Mouse (Mus musculus) hindbrain, embryonic 13.5 days (tissue): Measurements from ENCODE around the gene Hhat. TPM values are rescaled to one million over a fixed set of nuclear protein-coding genes. Genes with fewer than 3 reads are reported as not detected.

Experiments
- ATAC-seq: fragments of 200-750 bp; cut with Nextera tagmentation; 2 replicates; pipeline ENCODE4 v1.8.0; 2017; ENCODE audit warnings: moderate TSS enrichment; ENCODE audit not compliant: low FRiP score
- H3K27ac ChIP-seq: fragments of 300-500 bp; sonication (generic); 2 replicates; pipeline ENCODE4 v1.5.1; 2015; ENCODE audit warnings: inconsistent platforms, mild to moderate bottlenecking, moderate library complexity
- H3K27me3 ChIP-seq: fragments of 300-500 bp; sonication (generic); 2 replicates; pipeline ENCODE4 v1.6.1; 2015; ENCODE audit warnings: mild to moderate bottlenecking, inconsistent platforms
- H3K36me3 ChIP-seq: fragments of 300-500 bp; sonication (generic); 2 replicates; pipeline ENCODE4 v1.6.1; 2015; ENCODE audit warnings: mild to moderate bottlenecking, inconsistent platforms
- H3K4me1 ChIP-seq: fragments of 300-500 bp; sonication (generic); replicated peaks from 2 replicates; pipeline ENCODE4 v1.6.1; 2015; ENCODE audit warnings: inconsistent platforms
- H3K4me2 ChIP-seq: fragments of 300-500 bp; sonication (generic); 2 replicates; pipeline ENCODE4 v1.6.1; 2015; ENCODE audit warnings: inconsistent platforms, mild to moderate bottlenecking, moderate library complexity
- H3K4me3 ChIP-seq: fragments of 300-500 bp; sonication (generic); 2 replicates; pipeline ENCODE4 v1.5.1; 2015; ENCODE audit warnings: mild to moderate bottlenecking, inconsistent platforms
- H3K9ac ChIP-seq: fragments of 300-500 bp; sonication (generic); 2 replicates; pipeline ENCODE4 v1.6.1; 2015; ENCODE audit warnings: mild to moderate bottlenecking, inconsistent platforms
- H3K9me3 ChIP-seq: fragments of 300-500 bp; sonication (generic); 2 replicates; pipeline ENCODE4 v1.6.1; 2016; ENCODE audit warnings: inconsistent platforms
- WGBS: fragments of 180-500 bp; shearing (Covaris S2); methylation state at CpG from one replicate; pipeline ENCODE4 v1.1.7; 2015; 5-methylcytosine and 5-hydroxymethylcytosine counted together
- polyA plus RNA-seq: library from polyadenylated mRNA; unstranded; fragments of >200 nt; fragmentation: Nextera tagmentation; extraction: Ambion mirVana; gene quantifications from 2 replicates; pipeline ENCODE4 v1.2.1, GENCODE M21; 2015

Hhat gene
- polyA plus RNA-seq, 1 experiment from 2014 or later, result 3.6 TPM

DNA sequence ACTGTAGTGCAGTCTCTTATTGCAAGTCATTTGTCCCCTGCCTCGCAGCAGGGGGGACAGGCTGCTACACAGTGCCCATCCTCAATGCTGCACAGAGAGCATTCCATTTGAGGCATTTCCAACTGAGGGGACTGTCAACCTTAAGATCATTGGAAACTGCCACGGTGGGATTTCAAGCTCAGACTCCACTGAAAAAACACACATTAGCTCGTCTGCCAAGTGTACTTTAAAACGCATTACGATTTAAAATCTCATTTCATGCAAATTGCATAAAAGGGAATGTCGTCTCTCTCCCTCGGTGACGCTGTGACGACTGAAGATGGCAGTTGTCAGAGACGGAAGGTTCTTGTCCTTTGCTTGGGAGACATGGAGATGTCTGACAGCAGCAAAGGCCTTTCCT, 50.9 kb downstream of the Hhat start:
- Histone ChIP-seq H3K4me3 (no peak overlapping the region), H3K4me2 (no peak overlapping the region), H3K4me1 (peaks cover 3% of the 10 kb centered on the region; the same call in 1 of the 2 replicates), H3K36me3 (no peaks in the 10 kb centered on the region), H3K27me3 (no peaks in the 10 kb centered on the region), H3K9me3 (no peaks in the 10 kb centered on the region), H3K9ac (0 out of 2 replicates have a peak overlapping the region, but pooled peaks have one; percentile 35), H3K27ac (peak overlapping the region; percentile 68)
- WGBS, result 73% methylated on average over 10 of the region's 10 CpGs
- no peak for ATAC-seq

DNA sequence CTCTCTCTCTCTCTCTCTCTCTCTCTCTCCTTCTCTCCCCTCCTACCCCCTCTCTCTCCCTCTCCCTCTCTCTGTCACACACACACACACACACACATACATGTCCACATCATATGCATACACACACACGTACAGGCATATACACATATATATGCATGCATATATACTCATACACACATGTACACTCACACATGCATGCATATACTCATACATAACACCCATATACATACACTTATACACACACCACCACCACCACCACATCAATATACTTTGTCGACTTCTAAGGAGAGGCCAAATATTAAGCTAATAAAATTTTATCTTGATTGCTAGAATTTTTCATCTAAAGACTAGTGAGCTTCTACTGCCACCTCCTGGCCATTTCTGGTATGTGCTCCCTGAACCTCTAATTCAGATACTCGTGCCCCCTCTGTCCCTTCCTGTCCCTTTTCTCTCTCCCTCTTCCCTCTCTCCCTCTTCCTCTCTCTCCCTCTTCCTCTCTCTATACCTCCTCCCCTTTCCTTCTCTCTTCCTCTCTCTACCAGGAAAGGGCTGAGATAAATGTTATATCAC, 59.2 kb downstream of the Hhat start:
- H3K36me3 ChIP-seq, result no peaks in the 10 kb centered on the region
- no peak overlapping the region for H3K4me2 ChIP-seq
- 31% methylated on average over 3 of the region's 3 CpGs for WGBS
- no peak overlapping the region for H3K27ac ChIP-seq
- no peak overlapping the region for H3K9ac ChIP-seq
- no peaks in the 10 kb centered on the region for H3K27me3 ChIP-seq
- H3K4me3 ChIP-seq, result no peak overlapping the region
- H3K4me1 ChIP-seq, result no peaks in the 10 kb centered on the region
- ATAC-seq, result no peak; the same call in 1 of the 2 replicates
- H3K9me3 ChIP-seq, result no peaks in the 10 kb centered on the region

DNA sequence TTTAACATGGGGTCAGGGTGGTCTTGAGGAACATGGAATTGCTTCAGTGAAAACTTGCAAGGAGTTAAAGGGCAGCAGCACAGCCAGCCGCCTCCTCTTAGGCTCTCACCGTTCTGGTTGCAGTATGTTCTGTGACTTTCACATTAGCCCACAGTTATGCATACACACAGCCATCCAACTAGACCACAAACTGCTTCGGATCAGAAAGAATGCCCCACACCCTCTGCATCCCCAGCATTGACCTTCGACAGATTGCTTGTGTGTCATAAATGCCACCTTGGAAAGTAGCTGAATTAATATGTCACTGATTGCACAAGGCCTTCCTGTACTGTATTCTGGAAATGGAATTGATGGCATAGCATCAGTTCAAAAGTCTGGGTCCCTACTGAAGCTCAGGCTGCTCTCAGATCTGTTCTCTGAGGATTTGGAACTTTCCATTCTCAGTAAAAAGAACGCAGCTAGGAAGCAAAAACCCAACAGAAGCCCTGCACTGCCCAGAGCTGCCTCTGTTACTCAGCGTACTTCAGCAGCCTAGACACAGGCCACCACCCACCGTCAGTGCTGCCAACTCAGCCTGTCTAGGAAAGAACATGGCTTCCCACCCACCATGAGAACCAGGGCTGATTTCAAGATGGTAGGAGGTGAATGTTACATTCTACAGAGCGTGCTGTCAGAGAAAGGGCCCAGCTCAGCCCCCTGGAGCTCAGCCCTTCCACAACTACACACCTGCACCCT, 70.5 kb downstream of the Hhat start:
- Histone ChIP-seq H3K27ac (no peak overlapping the region), H3K9me3 (0 out of 2 replicates have a peak, but pooled peaks cover 3% of the 10 kb centered on the region), H3K27me3 (no peaks in the 10 kb centered on the region), H3K4me1 (peaks cover 6% of the 10 kb centered on the region), H3K36me3 (no peaks in the 10 kb centered on the region), H3K4me2 (no peak overlapping the region), H3K4me3 (no peak overlapping the region), H3K9ac (no peak overlapping the region)
- 89% methylated on average over 8 of the region's 8 CpGs for WGBS
- ATAC-seq, result no peak

DNA sequence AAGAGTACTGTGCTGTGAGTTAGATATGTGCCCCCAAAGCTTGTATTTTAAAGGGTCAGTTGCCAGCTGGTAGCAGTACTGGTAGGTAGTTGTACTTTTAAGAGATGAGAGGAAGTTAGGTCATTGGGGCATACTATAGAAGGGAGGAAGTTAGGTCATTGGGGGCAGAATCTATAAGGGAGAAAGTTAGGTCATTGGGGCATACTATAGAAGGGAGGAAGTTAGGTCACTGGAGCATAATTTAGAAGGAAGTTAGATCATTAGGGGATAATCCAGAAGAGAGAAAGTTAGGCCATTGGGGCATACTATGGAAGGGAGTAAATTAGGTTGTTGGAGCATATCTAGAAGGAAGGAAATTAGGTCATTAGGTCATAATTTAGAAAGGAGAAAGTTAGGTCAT, 71.9 kb downstream of the Hhat start:
- no peak overlapping the region for H3K27ac ChIP-seq
- H3K4me3 ChIP-seq, result no peak overlapping the region
- no peak for ATAC-seq
- no peaks in the 10 kb centered on the region for H3K27me3 ChIP-seq
- no peak overlapping the region for H3K4me2 ChIP-seq
- no peaks in the 10 kb centered on the region for H3K36me3 ChIP-seq
- H3K9ac ChIP-seq, result no peak overlapping the region
- no peaks in the 10 kb centered on the region for H3K9me3 ChIP-seq
- peaks cover 6% of the 10 kb centered on the region for H3K4me1 ChIP-seq

DNA sequence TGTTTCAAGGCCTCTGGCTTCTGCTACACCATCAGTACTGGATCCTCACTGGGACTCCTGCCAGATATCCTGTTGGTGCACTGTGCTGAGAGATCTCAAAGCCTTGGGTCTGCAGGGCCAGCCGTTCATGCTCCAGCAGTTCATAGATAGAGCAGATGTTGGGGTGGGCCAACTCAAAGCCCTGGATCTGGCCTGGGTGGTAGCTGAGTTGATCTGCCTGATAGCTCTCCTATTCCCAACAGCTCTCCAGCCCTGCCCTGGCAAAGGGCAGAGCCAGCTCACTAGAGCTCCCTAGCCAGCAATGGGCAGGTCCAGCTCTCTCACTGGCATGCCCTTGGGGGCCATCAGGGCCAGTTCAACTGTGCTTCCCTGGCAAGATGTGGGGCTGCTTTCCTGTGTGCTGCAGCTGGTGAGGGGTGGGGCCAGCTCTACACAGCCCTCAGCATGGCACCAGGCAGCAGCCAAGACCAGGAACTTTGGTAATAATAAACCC, 74.6 kb downstream of the Hhat start:
- Histone ChIP-seq H3K4me3 (no peak overlapping the region), H3K36me3 (no peaks in the 10 kb centered on the region), H3K27ac (no peak overlapping the region), H3K27me3 (no peaks in the 10 kb centered on the region), H3K4me2 (no peak overlapping the region), H3K9ac (no peak overlapping the region), H3K4me1 (peaks cover 9% of the 10 kb centered on the region), H3K9me3 (no peaks in the 10 kb centered on the region)
- 0 out of 2 replicates have a peak, but pooled peaks have one; percentile 36 for ATAC-seq
- 67% methylated on average over 1 of the region's 1 CpGs for WGBS

DNA sequence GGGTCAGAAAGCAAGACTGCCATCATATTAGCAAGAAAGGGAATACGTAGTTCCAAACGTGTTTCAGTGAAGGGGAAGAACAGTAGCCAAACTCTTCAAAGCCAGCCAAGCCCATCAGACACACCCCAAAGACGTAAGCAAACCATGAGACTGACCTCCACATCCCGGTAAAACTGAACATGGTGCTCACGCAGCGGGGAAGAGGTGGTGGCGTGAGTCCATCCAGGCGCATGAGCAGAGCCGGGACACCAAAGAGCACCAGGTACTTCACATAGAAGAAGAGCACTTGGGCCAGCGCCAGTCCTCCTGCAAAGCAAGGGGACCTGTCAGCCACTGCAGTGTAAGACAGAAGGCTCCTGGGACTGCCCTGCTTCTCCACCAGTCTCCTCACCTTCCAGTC, 77.4 kb downstream of the Hhat start:
- 95% methylated on average over 10 of the region's 10 CpGs for WGBS
- Histone ChIP-seq H3K27ac (no peak overlapping the region), H3K4me2 (no peak overlapping the region), H3K27me3 (no peaks in the 10 kb centered on the region), H3K4me1 (peaks cover 20% of the 10 kb centered on the region), H3K9me3 (no peaks in the 10 kb centered on the region), H3K36me3 (no peaks in the 10 kb centered on the region), H3K9ac (no peak overlapping the region), H3K4me3 (no peak overlapping the region)
- ATAC-seq, result no peak

DNA sequence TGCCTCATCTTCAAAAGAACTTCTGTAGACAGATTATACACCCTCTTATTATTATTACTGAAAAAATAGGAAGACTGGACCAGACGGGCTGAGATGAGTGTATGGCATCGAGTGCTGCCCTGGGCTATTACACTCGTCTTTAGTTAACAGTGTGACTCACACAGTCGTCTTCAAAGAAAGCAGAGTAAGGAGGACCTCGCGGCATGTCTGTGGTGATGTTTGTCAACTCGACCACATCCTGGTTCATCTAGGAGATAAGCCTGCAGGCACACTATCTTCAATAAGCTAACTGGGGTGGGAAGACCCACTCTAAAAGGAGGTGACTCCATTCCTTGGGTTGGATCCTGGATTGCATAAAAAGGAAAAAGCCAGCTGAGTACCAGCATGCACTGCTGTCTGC, 78.0 kb downstream of the Hhat start:
- Histone ChIP-seq H3K4me2 (no peak overlapping the region), H3K9me3 (no peaks in the 10 kb centered on the region), H3K4me3 (no peak overlapping the region), H3K4me1 (peaks cover 20% of the 10 kb centered on the region), H3K36me3 (no peaks in the 10 kb centered on the region), H3K9ac (no peak overlapping the region), H3K27ac (no peak overlapping the region), H3K27me3 (no peaks in the 10 kb centered on the region)
- no peak for ATAC-seq
- 82% methylated on average over 7 of the region's 7 CpGs for WGBS

DNA sequence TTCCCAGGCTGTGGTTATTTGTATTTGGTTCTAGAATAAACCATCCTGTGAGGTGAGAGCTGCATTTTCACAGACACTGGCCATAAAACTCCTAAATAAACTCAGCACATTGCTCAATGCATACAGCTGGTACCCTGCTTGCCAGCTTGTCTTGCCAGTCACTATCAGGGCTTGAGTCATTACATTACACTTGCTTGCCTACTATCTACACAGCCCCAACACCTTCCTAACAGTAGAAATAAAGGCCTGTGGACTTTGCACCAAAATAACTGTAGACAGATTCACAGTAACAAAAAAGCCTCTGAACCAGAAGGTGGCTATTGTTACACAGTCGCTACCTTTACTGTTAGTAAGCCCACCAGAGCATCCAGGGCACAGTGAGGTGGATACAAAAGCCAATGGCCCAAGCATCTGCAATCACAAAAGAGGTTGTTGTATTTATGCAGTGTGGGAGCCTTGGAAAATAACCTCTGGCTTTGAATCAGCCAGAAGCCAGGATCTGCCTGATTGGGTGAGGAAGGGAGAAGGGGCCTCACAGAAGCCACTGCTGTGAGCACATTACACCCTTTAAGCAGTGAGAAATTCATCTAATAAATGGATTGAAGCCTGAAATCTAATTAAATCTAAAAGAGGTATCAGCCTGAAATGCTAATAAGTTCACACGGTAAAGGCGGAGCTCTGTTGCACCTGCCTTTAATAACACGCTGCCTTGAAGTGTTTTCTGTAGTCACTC, 88.6 kb downstream of the Hhat start:
- H3K9me3 ChIP-seq, result no peaks in the 10 kb centered on the region
- no peak for ATAC-seq
- no peaks in the 10 kb centered on the region for H3K36me3 ChIP-seq
- peaks cover 7% of the 10 kb centered on the region for H3K4me1 ChIP-seq
- no peak overlapping the region for H3K9ac ChIP-seq
- WGBS, result 64% methylated on average over 4 of the region's 4 CpGs
- H3K27ac ChIP-seq, result peak overlapping the region; percentile 71; the same call in 1 of the 2 replicates
- no peaks in the 10 kb centered on the region for H3K27me3 ChIP-seq
- H3K4me2 ChIP-seq, result no peak overlapping the region
- H3K4me3 ChIP-seq, result no peak overlapping the region

DNA sequence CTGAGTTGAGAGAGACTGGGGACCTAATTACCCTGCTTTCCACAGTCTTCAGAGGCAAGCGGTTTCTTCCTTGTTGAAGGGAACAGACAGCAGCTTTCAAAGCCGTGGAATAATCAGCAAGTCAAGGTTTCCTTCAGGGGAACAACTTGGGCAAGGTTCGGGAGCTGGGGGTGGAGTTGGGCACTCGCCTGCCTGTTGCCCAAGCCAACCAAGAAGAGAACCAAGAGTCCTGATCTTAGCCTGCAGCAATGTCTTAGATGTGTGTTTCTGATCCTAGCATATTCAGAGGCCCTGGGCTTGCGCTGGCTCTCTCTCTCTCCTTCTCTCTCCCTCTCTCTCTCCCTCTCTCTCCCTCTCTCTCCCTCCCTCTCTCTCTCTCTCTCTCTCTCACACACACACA, 93.8 kb downstream of the Hhat start:
- no peak for ATAC-seq
- Histone ChIP-seq H3K27ac (no peak overlapping the region), H3K9me3 (no peaks in the 10 kb centered on the region), H3K9ac (no peak overlapping the region), H3K4me2 (no peak overlapping the region), H3K4me3 (no peak overlapping the region), H3K36me3 (no peaks in the 10 kb centered on the region), H3K27me3 (no peaks in the 10 kb centered on the region), H3K4me1 (peaks cover 2% of the 10 kb centered on the region; the same call in 1 of the 2 replicates)
- WGBS, result 89% methylated on average over 5 of the region's 5 CpGs

DNA sequence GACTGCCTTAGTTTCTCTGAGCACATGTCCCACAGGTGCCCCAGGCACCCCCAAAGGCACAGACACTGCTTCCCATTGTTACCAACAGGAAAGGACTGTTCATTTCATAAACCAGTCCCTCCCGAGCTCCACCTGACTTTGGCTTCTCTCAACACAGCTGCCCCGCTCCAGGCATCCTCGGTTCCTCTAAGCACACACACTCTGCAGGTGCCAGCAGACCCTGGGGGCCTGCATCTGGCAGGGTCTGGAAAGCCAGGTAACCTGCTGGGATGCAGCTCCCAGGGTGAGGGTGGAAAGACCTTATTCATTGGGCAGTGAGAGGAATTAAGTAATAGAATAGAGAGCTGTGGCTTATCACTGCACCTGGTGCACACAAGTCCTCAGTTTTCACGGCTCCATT, 107.4 kb downstream of the Hhat start:
- Histone ChIP-seq H3K4me3 (no peak overlapping the region), H3K36me3 (0 out of 2 replicates have a peak, but pooled peaks cover 5% of the 10 kb centered on the region), H3K27me3 (no peaks in the 10 kb centered on the region), H3K4me1 (0 out of 2 replicates have a peak, but pooled peaks cover 4% of the 10 kb centered on the region), H3K9ac (no peak overlapping the region), H3K4me2 (no peak overlapping the region), H3K9me3 (no peaks in the 10 kb centered on the region), H3K27ac (no peak overlapping the region)
- 62% methylated on average over 4 of the region's 4 CpGs for WGBS
- no peak for ATAC-seq

DNA sequence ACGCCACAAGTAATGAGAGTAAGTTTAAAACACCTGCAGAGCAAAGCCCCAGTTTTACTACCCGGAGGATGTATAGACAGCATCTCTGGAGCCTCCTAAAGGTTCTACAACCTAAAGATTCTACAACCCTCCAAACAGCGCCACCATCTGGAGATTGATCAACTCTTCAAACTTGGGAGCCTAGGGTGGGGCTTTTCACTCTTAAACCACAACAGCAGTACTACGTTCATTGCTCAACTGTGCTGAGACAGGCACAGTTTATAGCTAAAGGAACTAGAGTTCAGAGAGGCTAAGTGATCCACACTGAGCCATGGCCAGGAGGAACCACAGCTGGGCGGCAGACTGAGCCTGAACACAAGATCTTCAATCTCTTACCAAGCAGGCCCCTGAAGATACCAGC, 107.9 kb downstream of the Hhat start:
- Histone ChIP-seq H3K9ac (no peak overlapping the region), H3K27me3 (no peaks in the 10 kb centered on the region), H3K36me3 (0 out of 2 replicates have a peak, but pooled peaks cover 5% of the 10 kb centered on the region), H3K9me3 (no peaks in the 10 kb centered on the region), H3K4me1 (0 out of 2 replicates have a peak, but pooled peaks cover 4% of the 10 kb centered on the region), H3K4me2 (no peak overlapping the region), H3K4me3 (no peak overlapping the region), H3K27ac (no peak overlapping the region)
- no peak for ATAC-seq
- 80% methylated on average over 5 of the region's 5 CpGs for WGBS

DNA sequence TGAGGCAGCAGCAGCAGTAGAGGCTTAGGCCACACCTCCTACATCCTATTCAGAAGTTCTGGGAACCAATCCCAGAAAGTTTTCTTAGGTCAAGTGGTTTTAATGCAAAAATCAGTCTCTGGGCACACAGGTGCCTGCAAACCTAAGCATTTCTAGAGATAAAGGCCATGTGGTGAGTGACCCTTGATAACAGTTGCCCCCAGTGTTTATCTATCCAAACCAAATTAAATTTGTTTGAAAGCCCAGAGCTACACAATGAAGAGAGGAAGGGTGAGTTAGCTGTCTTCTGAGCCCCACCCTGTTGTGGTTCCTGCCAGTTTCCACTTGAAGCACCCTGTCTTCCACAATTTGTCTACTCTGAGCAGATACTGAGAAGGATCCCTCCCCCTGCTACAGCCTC, 109.4 kb downstream of the Hhat start:
- Histone ChIP-seq H3K4me3 (no peak overlapping the region), H3K9me3 (no peaks in the 10 kb centered on the region), H3K27ac (no peak overlapping the region), H3K36me3 (0 out of 2 replicates have a peak, but pooled peaks cover 5% of the 10 kb centered on the region), H3K9ac (no peak overlapping the region), H3K4me2 (no peak overlapping the region), H3K4me1 (0 out of 2 replicates have a peak, but pooled peaks cover 4% of the 10 kb centered on the region), H3K27me3 (no peaks in the 10 kb centered on the region)
- ATAC-seq, result no peak
